Mouse (Mus musculus) kidney, embryonic 14.5 days (tissue): ENCODE results near the gene Rab22a. TPM values are rescaled to one million over a fixed set of nuclear protein-coding genes. Genes with fewer than 3 reads are reported as not detected.
A peak's percentile ranks its signal among the peaks of the same experiment; 100 is the strongest.
"Not testable (repeated sequence)": the region's sequence is repeated elsewhere in the genome, so short reads cannot be mapped to it uniquely, and the experiment has no call there.

ENCODE experiments used
- ATAC-seq: fragments of 200-750 bp; cut with Nextera tagmentation; 2 replicates; pipeline ENCODE4 v1.8.0; 2017; ENCODE audit warnings: moderate number of reproducible peaks, mild to moderate bottlenecking, moderate TSS enrichment, moderate library complexity; ENCODE audit not compliant: low FRiP score, low TSS enrichment
- H3K27ac ChIP-seq: fragments of 300-500 bp; sonication (generic); 2 replicates; pipeline ENCODE4 v1.5.1; 2014; ENCODE audit warnings: low read depth, mild to moderate bottlenecking, low read length, moderate library complexity, mixed read lengths
- H3K27me3 ChIP-seq: fragments of 300-500 bp; sonication (generic); 2 replicates; pipeline ENCODE4 v1.6.1; 2014; ENCODE audit warnings: mild to moderate bottlenecking, low read length; ENCODE audit not compliant: control insufficient read depth, insufficient read depth
- H3K36me3 ChIP-seq: fragments of 300-500 bp; sonication (generic); 2 replicates; pipeline ENCODE4 v1.6.1; 2014; ENCODE audit warnings: low read length, mixed read lengths; ENCODE audit not compliant: control insufficient read depth, insufficient read depth
- H3K4me1 ChIP-seq: fragments of 300-500 bp; sonication (generic); 2 replicates; pipeline ENCODE4 v1.6.1; 2014; ENCODE audit warnings: low read length, mixed read lengths; ENCODE audit not compliant: control insufficient read depth, insufficient read depth
- H3K4me2 ChIP-seq: fragments of 300-500 bp; sonication (generic); replicated peaks from 2 replicates; pipeline ENCODE4 v1.6.1; 2014; ENCODE audit warnings: low read depth, mild to moderate bottlenecking, low read length
- H3K4me3 ChIP-seq: fragments of 300-500 bp; sonication (generic); 2 replicates; pipeline ENCODE4 v1.5.1; 2014; ENCODE audit warnings: mild to moderate bottlenecking, low read length
- H3K9ac ChIP-seq: fragments of 300-500 bp; sonication (generic); 2 replicates; pipeline ENCODE4 v1.6.1; 2014; ENCODE audit warnings: low read depth, mild to moderate bottlenecking, low read length, moderate library complexity
- H3K9me3 ChIP-seq: fragments of 300-500 bp; sonication (generic); 2 replicates; pipeline ENCODE4 v1.6.1; 2016; ENCODE audit warnings: low read length; ENCODE audit not compliant: control insufficient read depth
- WGBS: fragments of 180-500 bp; shearing (Covaris S2); extraction: QIAGEN DNeasy Blood & Tissue Kit; methylation state at CpG from one replicate; pipeline ENCODE4 v1.1.7; 2014; 5-methylcytosine and 5-hydroxymethylcytosine counted together
- polyA plus RNA-seq: library from polyadenylated mRNA; unstranded; fragments of >200 nt; fragmentation: Nextera tagmentation; extraction: Ambion mirVana; gene quantifications from 2 replicates; pipeline ENCODE4 v1.2.1, GENCODE M21; 2014

Rab22a gene
- 24.9 and 32.9 TPM in 2 replicates for polyA plus RNA-seq

DNA sequence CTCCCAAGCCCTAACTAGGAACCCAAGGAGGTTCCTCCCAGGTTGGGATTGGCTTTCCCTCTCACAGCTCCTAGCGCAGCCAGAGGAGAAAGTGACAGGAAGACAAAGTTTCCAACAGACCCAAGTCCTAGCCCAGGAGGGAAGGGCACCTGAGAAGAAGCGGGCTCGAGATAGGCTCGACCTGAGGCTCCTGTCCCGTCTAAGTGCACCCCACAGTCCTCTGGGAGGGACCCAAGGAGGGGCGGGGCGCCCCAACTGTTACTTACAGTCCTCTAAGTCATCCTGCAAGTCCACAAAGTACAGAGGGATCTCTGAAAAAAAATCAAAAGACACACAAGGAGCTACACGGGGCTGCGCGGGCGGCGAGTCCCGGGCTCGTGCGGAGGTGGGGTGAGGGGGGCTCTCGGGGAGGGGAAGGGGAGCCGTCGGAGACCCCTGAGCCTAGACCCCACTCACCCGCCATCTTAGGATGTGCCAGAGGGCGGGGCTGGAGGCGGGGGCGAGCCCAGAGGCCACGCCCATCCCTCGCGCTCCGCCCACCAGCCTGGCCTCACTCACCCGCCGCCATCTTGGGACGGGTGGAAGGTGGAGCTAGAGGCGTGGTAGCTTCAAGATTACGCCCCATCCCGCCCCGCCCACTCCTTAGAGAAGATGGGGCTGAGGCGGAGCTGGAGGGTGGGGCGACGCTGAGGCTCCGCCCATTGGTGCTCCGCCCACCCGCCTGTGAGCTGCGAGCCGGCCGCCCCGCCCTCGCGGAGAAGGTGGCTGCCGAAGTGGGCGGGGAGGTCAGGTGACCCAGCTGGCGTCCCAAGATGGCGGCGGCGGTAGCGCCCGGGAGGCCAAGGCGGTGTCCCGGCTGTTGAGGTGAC is at the start of gene Rab22a:
Gene Rab22a, plus strand, starts transcription at position 704 of the 869 bp plus-strand sequence.
- no peaks in the 10 kb centered on the region for H3K27me3 ChIP-seq
- H3K36me3 ChIP-seq: peaks cover 31% of the 10 kb centered on the region
- WGBS: 1% methylated on average over 47 of the region's 55 CpGs
- peak within 1 kb of the TSS; percentile 76 for H3K4me2 ChIP-seq
- no peaks in the 10 kb centered on the region for H3K9me3 ChIP-seq
- H3K9ac ChIP-seq: peak within 1 kb of the TSS; percentile 94
- peak within 1 kb of the TSS; percentile 98 for H3K4me3 ChIP-seq
- ATAC-seq: peak; percentile 98
- H3K4me1 ChIP-seq: peaks cover 17% of the 10 kb centered on the region
- H3K27ac ChIP-seq: peak within 1 kb of the TSS; percentile 47; the same call in 1 of the 2 replicates

DNA sequence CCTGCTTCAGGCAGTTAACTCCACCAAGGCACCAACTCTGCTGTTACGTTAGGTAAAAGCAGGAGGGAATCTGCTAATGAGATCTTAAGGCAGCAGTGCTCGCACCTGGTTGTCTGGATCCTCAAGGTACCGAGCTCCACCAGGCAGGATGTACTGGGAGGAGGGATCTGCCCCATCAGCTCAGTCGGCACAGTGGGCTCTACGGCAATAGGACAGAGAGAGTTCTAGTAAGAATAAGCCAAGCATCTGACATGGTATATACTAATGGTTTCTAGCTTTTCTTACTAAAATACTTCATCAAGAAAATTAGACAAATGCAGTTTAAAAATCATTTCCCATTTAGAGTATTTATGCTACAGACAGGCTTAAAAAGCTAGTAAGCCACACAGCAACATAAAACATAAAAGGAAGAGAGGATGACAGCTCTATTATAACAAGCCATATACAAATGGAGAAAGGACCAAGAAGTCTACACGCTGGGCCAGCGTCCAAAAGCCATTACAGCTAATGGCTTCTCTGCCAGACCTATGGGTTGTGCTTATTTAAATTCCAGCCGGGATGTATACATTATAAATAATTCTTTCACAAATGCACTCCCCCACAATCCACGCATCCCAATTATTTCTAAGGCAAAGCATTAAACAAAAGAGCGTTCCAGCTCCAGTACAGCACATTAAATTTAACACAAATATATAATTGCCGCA is 44.0 kb upstream of the Rab22a start:
- H3K27me3 ChIP-seq: no peaks in the 10 kb centered on the region
- peak; percentile 54; the same call in 1 of the 2 replicates for ATAC-seq
- H3K4me2 ChIP-seq: no peak overlapping the region
- WGBS: 76% methylated on average over 11 of the region's 11 CpGs
- H3K4me3 ChIP-seq: no peak overlapping the region
- H3K36me3 ChIP-seq: no peaks in the 10 kb centered on the region; the same call in 1 of the 2 replicates
- H3K27ac ChIP-seq: no peak overlapping the region
- H3K4me1 ChIP-seq: 0 out of 2 replicates have a peak, but pooled peaks cover 5% of the 10 kb centered on the region
- H3K9me3 ChIP-seq: no peaks in the 10 kb centered on the region
- no peak overlapping the region for H3K9ac ChIP-seq

DNA sequence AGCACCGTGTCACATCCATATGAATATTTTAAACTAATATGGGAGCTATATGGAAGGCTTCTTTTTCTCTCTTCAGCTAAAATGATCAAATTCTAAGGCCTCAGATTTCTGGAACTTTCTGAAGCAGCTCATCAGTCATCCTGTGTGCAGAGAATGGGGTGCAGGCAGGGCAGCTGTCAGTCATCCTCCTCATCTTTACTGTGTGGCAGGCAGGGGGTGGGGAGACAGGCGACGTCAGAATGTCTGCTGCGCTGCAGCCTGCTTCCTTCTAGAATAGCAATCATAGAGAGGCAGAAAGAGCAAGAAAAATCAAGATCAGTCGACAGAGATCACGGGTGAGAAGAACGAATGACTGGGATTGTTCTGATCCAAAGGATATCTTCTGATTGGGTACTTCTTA is 43.4 kb upstream of the Rab22a start:
- no peaks in the 10 kb centered on the region for H3K27me3 ChIP-seq
- H3K4me3 ChIP-seq: no peak overlapping the region
- no peak for ATAC-seq
- H3K36me3 ChIP-seq: no peaks in the 10 kb centered on the region; the same call in 1 of the 2 replicates
- 78% methylated on average over 7 of the region's 7 CpGs for WGBS
- no peak overlapping the region for H3K4me2 ChIP-seq
- no peak overlapping the region for H3K27ac ChIP-seq
- H3K9me3 ChIP-seq: no peaks in the 10 kb centered on the region
- 0 out of 2 replicates have a peak, but pooled peaks cover 5% of the 10 kb centered on the region for H3K4me1 ChIP-seq
- H3K9ac ChIP-seq: no peak overlapping the region

DNA sequence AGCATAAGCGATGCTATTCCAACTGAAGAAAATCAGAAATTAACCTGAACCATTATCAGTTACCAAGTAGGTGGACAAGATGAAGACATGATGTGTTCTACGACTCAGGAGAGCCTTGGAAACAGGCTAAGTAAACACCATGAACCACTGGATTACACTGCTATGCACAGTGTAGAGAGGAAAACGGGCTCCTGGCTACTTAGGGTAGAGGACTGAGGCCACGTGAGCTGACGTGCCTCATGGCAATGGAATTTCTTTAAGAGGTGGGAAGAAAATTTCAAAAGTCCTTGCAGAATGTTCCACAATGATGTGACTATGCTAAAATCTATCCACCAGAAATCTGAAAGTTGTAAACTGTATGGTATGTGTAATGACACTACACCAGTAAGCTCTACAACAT is 40.4 kb upstream of the Rab22a start:
- Histone ChIP-seq H3K9me3 (no peaks in the 10 kb centered on the region), H3K36me3 (no peaks in the 10 kb centered on the region; the same call in 1 of the 2 replicates), H3K27ac (no peak overlapping the region), H3K27me3 (no peaks in the 10 kb centered on the region), H3K4me1 (0 out of 2 replicates have a peak, but pooled peaks cover 5% of the 10 kb centered on the region), H3K4me3 (no peak overlapping the region), H3K4me2 (no peak overlapping the region), H3K9ac (no peak overlapping the region)
- ATAC-seq: no peak
- 89% methylated on average over 5 of the region's 5 CpGs for WGBS

DNA sequence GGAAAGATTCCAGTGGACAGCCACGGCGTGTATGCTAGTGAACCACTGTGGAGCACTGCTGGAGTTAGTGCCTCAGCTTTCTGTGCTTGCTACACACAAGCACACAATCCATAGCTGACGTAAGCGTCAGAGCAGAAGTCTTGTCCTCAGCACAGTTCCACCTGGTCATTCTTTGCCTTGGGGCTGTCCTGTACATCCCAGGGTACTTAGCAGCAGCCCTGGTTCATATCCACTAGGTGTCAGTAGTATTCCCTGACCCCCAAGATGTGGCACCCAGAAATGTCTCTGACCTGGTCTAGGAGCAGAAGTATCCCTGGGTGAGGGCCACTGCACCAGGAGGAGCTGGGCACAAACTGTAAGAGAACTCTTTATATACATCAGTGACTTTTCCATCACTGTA is 38.9 kb upstream of the Rab22a start:
- WGBS: 91% methylated on average over 4 of the region's 4 CpGs
- H3K27me3 ChIP-seq: no peaks in the 10 kb centered on the region
- H3K4me1 ChIP-seq: 0 out of 2 replicates have a peak, but pooled peaks cover 5% of the 10 kb centered on the region
- no peak overlapping the region for H3K27ac ChIP-seq
- no peak overlapping the region for H3K9ac ChIP-seq
- H3K4me3 ChIP-seq: no peak overlapping the region
- no peak for ATAC-seq
- H3K36me3 ChIP-seq: no peaks in the 10 kb centered on the region
- no peaks in the 10 kb centered on the region for H3K9me3 ChIP-seq
- no peak overlapping the region for H3K4me2 ChIP-seq

DNA sequence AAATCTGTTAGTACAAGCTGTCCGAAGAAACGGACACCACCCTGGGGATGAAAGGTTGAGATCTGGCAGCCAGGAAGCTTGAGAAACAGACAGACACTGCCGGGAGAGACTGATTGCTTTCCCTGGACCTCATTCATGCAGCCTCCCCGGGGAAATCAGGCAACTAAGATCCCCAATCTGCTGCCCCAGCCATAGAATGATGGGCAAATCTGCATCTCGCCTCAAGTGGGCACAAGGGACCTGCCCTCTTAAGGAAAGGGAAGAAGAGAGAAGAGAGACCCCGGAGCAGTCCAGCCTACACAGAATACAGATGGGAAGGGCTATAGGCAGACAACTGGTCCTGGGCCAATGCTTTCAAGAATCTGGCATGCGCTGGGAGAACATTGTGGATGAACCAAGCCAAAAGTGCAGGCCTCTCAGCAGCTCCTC is 37.4 kb upstream of the Rab22a start:
- H3K9me3 ChIP-seq: no peaks in the 10 kb centered on the region
- 72% methylated on average over 7 of the region's 7 CpGs for WGBS
- ATAC-seq: no peak
- H3K4me2 ChIP-seq: no peak overlapping the region
- H3K27ac ChIP-seq: no peak overlapping the region
- no peak overlapping the region for H3K4me3 ChIP-seq
- H3K4me1 ChIP-seq: no peaks in the 10 kb centered on the region
- H3K9ac ChIP-seq: no peak overlapping the region
- no peaks in the 10 kb centered on the region for H3K36me3 ChIP-seq
- H3K27me3 ChIP-seq: no peaks in the 10 kb centered on the region

DNA sequence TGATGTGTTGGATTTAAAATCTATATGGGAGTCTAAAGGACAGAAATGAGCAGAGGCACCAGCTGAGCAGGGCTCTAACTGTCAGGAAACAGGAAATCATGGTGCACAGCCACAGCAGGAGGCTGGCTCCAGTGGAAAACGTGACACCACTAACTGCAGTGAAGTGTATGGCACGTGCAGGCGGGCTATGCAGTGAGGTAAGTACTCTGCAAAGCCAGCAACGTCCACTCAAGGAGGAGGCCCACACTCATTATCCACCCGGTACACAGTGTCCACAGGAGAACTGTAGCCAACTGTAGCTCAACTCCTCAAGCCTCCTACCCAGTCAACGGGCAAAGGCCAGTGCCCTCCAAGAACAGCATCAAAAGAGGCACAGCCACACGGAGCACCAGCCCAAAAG is 34.9 kb upstream of the Rab22a start:
- Histone ChIP-seq H3K4me1 (no peaks in the 10 kb centered on the region), H3K9ac (no peak overlapping the region), H3K9me3 (no peaks in the 10 kb centered on the region), H3K27ac (no peak overlapping the region), H3K36me3 (no peaks in the 10 kb centered on the region; the same call in 1 of the 2 replicates), H3K27me3 (no peaks in the 10 kb centered on the region), H3K4me2 (no peak overlapping the region), H3K4me3 (no peak overlapping the region)
- no peak for ATAC-seq
- WGBS: 63% methylated on average over 7 of the region's 7 CpGs

DNA sequence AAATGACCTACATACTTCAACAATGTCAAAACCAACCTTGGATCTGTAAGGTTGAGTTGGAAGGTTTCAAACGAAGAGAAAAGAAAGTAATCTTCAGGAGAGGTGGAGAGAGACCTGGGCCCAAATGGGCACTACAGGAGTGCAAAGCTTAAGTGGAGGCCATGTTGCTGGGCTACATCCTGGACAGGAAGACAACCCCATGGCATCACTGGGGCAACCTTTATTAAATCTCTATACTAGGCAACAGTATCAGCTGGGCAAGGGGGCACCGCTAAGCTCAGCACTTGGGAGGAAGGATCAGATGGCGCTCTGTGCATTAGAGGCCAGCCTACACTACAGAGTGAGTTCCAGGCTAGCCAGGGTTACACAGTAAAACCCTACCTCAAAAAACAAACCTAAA is 33.8 kb upstream of the Rab22a start:
- Histone ChIP-seq H3K4me2 (no peak overlapping the region), H3K4me3 (no peak overlapping the region), H3K9ac (no peak overlapping the region), H3K27ac (no peak overlapping the region), H3K4me1 (no peaks in the 10 kb centered on the region), H3K27me3 (no peaks in the 10 kb centered on the region), H3K36me3 (no peaks in the 10 kb centered on the region; the same call in 1 of the 2 replicates), H3K9me3 (no peaks in the 10 kb centered on the region)
- ATAC-seq: no peak
- 91% methylated on average over 3 of the region's 3 CpGs for WGBS

DNA sequence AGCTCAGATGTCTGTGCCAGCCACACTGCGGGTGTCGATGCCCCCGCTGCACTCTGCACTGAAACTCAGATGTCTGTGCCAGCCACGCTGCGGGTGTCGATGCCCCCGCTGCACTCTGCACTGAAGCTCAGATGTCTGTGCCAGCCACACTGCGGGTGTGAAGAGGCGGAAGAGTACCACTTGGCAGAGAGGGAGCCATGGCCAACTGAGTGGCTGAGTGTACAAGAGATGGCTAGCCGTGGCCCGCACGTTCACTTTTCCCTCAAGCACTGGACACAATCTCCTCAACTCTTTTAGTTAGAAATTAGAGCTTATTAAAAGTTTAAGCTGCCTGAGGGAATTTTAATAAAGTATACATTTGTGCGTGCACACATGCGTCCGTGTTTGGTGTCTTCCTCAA is 25.5 kb upstream of the Rab22a start:
- H3K27me3 ChIP-seq, H3K27ac ChIP-seq, H3K9me3 ChIP-seq, H3K4me2 ChIP-seq, H3K4me3 ChIP-seq, ATAC-seq, H3K36me3 ChIP-seq, H3K4me1 ChIP-seq, H3K9ac ChIP-seq: not testable (repeated sequence)
- WGBS: 95% methylated on average over 15 of the region's 15 CpGs
